Mouse (Mus musculus) heart, postnatal 36 days (tissue): ENCODE measurements around the gene Capn12. TPM values are rescaled to one million over a fixed set of nuclear protein-coding genes. Genes with fewer than 3 reads are reported as not detected.
A peak's percentile ranks its signal among the peaks of the same experiment; 100 is the strongest.
"Not testable (repeated sequence)": the region's sequence is repeated elsewhere in the genome, so short reads cannot be mapped to it uniquely, and the experiment has no call there.

Source experiments
- DNase-seq, 2 experiments: peaks; one replicate each; pipeline ENCODE4 v3.0.0; 2021 to 2022
- intact Hi-C: fragments of 180-260 bp; cut with DNase I; formaldehyde crosslinking; loops from one replicate; pipeline ENCODE4 v1.15.1; 2025
- total RNA-seq, 2 experiments: library from RNA; stranded (reverse); gene quantifications; 2 replicates each; pipeline ENCODE4 v1.2.3; 2021

Gene Capn12
- total RNA-seq, 2 experiments from 2014 or later, result 0.19 to 0.27 TPM

- intact Hi-C loops, result no loop called here
These were observed 4.1 kb upstream of the Capn12 start for GRCm38 (mm10) chr7:28877155-28877554.

GRCm38 (mm10) chr7:28877856-28878255 lies 3.4 kb upstream of the Capn12 start:
- no peak for DNase-seq

More at GRCm38 (mm10) chr7:28877155-28877554, 4.1 kb upstream of the Capn12 start:
- no peak for DNase-seq

DNA sequence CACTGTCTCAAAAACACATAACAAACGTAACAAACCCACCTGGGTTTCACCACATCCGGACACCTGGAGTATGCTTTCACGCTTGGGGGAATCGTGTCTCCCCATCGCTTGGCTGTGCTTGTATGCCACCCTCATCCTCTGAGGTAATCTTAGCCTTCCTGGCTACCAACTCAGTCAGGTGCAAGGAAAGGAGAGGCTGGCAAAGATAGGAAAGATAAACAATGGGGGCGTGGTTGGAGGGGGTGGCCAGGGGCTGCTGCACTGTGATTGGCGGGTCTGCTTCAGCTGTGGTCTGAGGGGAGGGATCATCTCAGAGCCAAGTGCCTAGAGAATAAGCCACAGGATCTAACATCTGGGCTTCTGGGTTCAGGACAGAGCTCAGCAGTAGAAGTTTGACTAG lies 1.6 kb upstream of the Capn12 start:
- intact Hi-C loops, result loop anchor here (2.0 kb wide), 1 partner anchor 13 kb away; no protein-coding TSS in a partner anchor
- DNase-seq, result no peak

More at GRCm38 (mm10) chr7:28877856-28878255, 3.4 kb upstream of the Capn12 start:
- intact Hi-C loops, result loop anchor here (2.0 kb wide), 1 partner anchor 15 kb away; no protein-coding TSS in a partner anchor

DNA sequence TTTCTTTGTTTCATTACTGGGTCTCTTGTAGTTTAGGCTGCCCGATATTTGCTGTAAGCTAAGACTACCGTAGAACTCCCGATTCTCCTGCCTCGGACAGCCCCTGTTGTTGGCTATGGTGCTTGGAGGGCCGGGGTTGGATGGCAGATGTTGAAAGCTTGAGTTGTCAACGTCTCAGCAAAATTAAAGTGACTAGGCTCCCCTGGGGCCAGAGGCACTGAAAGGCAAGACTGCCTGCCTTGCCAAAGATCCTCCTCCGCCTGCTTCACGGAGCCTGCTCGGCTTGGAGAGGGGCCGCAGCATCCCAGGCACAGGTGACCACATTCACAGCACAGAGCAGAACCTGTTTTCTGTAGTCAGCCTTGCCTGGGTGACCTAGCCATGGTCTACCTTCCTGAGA lies 668 bp upstream of the Capn12 start:
- DNase-seq, result no peak
- intact Hi-C loops, result no loop called here

GRCm38 (mm10) chr7:28883039-28883438 lies 1.8 kb downstream of the Capn12 start:
- no peak for DNase-seq
- intact Hi-C loops, result no loop called here

DNA sequence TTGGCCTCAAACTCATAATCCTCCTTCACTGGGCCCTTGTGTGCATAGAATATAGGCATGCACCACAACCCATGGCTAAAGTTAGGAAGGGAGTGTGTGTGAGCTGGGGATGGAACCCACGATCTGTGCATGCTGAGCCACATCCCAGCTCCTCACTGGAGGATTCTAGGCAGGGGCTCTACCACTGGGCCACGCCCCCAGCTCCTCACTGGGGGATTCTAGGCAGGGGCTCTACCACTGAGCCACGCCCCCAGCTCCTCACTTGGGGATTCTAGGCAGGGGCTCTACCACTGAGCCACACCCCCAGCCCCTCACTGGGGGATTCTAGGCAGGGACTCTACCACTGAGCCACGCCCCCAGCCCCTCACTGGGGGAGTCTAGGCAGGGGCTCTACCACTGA lies 2.5 kb downstream of the Capn12 start:
- DNase-seq, intact Hi-C loops: not testable (repeated sequence)

DNA sequence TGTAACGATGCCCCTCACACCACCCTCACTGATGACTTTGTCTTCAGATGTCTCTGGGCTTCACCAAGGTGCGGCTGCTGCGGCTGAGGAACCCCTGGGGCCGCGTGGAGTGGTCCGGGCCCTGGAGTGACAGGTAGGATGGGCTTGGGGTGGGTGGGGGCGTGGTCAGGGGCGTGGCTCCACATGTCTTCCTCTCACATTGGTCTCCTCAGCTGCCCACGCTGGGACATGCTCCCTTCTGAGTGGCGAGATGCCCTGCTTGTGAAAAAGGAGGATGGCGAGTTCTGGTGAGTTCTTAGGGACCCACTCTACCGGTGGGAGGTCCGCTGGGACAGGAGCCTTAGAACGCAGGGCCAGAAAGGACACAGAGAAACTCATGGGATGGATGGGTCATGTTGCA lies 5.3 kb downstream of the Capn12 start:
- DNase-seq, result no peak
- intact Hi-C loops, result no loop called here

DNA sequence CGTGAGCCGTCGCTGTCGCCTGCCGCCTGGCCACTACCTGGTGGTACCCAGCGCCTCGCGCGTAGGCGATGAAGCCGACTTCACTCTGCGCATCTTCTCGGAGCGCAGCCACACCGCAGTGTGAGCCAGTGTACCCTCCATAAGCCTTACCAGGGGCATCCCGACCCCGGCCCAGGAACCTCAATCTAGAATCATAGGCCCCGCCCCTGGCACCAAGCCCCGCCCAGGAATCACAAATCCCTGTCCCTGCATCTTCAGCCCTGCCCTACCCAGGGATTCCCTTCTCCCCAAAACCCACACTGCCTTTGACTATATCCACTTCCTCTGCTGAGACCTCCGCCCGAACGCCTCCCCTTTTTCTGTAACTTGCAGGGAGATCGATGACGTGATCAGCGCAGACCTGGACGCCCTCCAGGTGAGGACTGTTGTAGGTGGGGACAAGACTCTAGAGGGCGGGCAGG lies 7.5 kb downstream of the Capn12 start:
- no peak for DNase-seq
- intact Hi-C loops, result no loop called here

- DNase-seq, result no peak
- intact Hi-C loops, result loop anchor here (2.0 to 10.0 kb wide), 2 partner anchors 14 to 142 kb away; no protein-coding TSS in a partner anchor
These were observed 11.4 kb downstream of the Capn12 start for GRCm38 (mm10) chr7:28892601-28893000.

DNA sequence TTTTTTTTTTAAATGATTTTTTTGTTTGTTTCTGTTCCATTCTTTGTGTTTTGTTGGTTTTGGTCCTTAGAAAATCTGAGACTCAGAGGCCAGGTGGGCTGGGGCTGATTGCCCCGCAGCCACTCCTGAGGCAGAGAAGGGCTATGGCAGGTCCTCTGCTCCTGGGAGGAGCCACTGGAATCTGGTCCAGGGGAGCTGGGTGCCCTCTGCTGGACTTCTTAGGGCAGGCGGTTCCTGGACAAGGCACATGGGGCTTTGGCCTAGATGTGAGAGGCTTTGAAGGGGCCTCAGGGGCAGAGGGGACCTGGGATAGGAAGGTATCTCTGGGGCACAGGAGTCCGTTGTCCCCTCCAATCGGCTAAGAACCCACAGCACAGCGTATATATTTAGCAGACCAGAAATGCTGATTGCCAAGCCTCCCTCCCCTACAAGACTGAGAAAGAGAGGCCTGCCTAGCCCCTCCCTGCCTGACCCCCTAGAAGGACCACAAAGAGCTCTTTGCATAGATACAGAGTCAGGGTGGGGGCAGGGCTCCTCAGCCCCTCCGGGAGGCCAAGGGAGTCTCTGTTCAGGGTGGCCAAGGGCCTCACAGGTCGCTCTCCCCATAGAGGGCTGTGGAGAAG lies 12.5 kb downstream of the Capn12 start:
- DNase-seq, result peak; percentile 60 to 61

DNA sequence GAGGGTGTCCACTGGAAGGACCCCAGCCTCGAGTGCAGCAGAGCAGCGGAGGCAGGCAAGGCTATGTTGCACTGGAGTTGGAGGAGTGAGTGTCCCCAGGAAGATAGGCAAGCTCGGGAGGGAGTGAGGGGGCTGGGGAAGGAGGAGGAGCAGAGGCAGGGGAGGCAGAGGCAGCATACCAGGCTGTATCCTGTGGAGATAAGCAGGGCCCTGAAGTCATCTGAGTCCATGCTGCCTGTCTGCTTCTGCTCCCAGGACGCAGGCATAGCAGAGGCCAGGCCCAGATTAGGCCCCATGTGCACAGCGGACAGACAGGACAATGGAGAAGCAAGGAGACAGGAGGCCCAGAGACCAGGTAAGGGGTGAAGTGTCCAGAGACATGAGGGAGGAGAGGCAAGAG lies 13.7 kb downstream of the Capn12 start:
- DNase-seq, result no peak
- intact Hi-C loops, result loop anchor here (10.0 kb wide), 1 partner anchor 140 kb away; no protein-coding TSS in a partner anchor

More for the DNA sequence above, 12.5 kb downstream of the Capn12 start:
- intact Hi-C loops, result loop anchor here (2.0 to 10.0 kb wide), 2 partner anchors 15 to 141 kb away; no protein-coding TSS in a partner anchor

GRCm38 (mm10) chr7:28897661-28898060 lies 16.4 kb downstream of the Capn12 start:
- no peak for DNase-seq
- intact Hi-C loops, result loop anchor here (10.0 kb wide), 1 partner anchor 137 kb away; no protein-coding TSS in a partner anchor

DNA sequence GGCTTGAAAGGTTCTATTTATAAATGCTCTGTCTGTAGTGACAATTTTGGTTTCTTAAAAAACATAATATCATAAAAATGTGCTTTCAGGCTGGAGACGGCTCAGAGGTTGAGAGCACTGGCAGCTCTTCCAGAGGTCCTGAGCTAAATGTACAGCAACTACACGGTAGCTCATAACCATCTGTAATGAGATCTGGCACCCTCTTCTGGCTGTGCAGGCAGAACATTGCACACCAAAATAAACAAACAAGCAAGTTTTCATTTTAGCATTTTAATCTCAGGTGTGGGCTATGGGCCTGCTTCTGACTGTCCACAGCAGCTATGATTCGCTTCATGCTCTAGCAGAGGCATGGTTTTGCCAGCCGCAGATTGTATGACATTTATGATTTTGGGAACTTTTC lies 18.8 kb downstream of the Capn12 start:
- DNase-seq, result no peak
- intact Hi-C loops, result loop anchor here (10.0 kb wide), 1 partner anchor 135 kb away; no protein-coding TSS in a partner anchor

- intact Hi-C loops, result no loop called here
- DNase-seq, result peak; percentile 54 to 59
These were observed 20.3 kb downstream of the Capn12 start for GRCm38 (mm10) chr7:28901311-28902125.

GRCm38 (mm10) chr7:28902180-28902579 lies 21.0 kb downstream of the Capn12 start:
- DNase-seq, result no peak
- intact Hi-C loops, result no loop called here

DNA sequence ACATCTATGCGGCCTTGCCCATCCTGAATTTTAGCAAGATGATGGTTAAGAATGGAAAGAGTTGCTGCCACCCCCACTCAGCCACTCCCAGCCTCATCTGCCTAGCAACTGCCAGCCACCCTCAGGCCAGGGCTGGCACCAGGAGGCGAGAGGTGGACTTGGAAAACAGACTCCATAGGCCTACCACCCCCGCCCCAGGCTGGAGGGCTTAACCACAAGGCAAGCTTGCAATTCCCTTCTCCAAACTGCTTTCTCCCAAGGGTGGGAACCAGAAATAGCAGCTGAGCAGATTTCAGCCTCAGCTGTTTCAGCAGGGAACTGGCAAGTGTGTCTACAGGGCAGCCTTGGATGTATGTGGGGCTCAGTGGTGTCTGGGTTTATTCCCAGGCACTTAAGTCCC lies 21.6 kb downstream of the Capn12 start:
- DNase-seq, result no peak
- intact Hi-C loops, result no loop called here

DNA sequence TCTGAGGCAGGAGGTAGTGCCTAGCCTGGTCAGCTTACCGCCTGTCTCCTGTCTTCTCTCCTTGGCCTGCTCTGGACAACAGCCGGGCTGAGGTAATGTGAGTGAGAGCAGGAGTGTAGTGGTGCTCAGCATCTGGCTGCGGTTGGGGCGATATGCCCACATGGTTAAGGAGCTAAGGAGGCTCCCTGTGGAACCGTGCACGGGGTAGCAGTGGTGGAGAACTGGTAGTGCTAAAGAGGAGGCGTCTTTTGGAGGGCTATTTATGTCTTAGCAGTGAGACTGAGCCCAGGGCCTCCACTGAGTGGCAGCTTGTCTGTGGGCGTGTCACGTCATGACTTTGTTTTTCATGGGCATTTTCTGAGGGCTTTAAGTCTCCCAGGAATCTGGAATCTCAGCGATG lies 22.6 kb downstream of the Capn12 start:
- no peak for DNase-seq
- intact Hi-C loops, result no loop called here

- DNase-seq, result no peak
These were observed 26.0 kb downstream of the Capn12 start for GRCm38 (mm10) chr7:28907195-28907594.

GRCm38 (mm10) chr7:28911632-28912031 lies 30.4 kb downstream of the Capn12 start:
- peak; percentile 61 to 71 for DNase-seq
- intact Hi-C loops, result no loop called here

More at GRCm38 (mm10) chr7:28907195-28907594, 26.0 kb downstream of the Capn12 start:
- intact Hi-C loops, result no loop called here

GRCm38 (mm10) chr7:28913171-28913570 lies 31.9 kb downstream of the Capn12 start:
- DNase-seq, result no peak
- intact Hi-C loops, result no loop called here

- intact Hi-C loops, result no loop called here
- no peak for DNase-seq
These were observed 35.3 kb downstream of the Capn12 start for GRCm38 (mm10) chr7:28916491-28916890.
